Mouse (Mus musculus): ENCODE measurements around the gene Mlxipl.
A peak's percentile ranks its signal among the peaks of the same experiment; 100 is the strongest.

- no peak for TF ChIP-seq POLR2A (IDR thresholded peaks at IDR 0.05; ENCODE audit: control insufficient read depth in 1 of 2, insufficient read depth in 1 of 2, low read depth in 1 of 2, low read length in 2 of 2, poor library complexity in 1 of 2)
- TF ChIP-seq SMC3 (IDR thresholded peaks at IDR 0.05; ENCODE audit: low read depth, low read length), result no peak
- TF ChIP-seq USF1 (IDR thresholded peaks at IDR 0.05; ENCODE audit: low read depth, low read length), result no peak
- peak; percentile 68 to 78 for TF ChIP-seq EP300 (IDR thresholded peaks at IDR 0.05; ENCODE audit: low read depth in 1 of 2, low read length in 2 of 2)
- TF ChIP-seq MXI1 (IDR thresholded peaks at IDR 0.05; ENCODE audit: low read depth, low read length), result peak; percentile 62; the same call in 1 of the 2 replicates
- no peak for TF ChIP-seq MAFK (IDR thresholded peaks at IDR 0.05; ENCODE audit: borderline replicate concordance, low read depth, low read length)
- TF ChIP-seq GATA1 (IDR thresholded peaks at IDR 0.05; ENCODE audit: low read depth, low read length), result peak; percentile 70
- TF ChIP-seq CTCF (IDR thresholded peaks at IDR 0.05 in 2 of 3, conservative IDR thresholded peaks at IDR 0.05 in 1 of 3; ENCODE audit: control insufficient read depth in 1 of 3, insufficient read depth in 1 of 3, low read depth in 2 of 3, low read length in 3 of 3, poor library complexity in 1 of 3, severe bottlenecking in 1 of 3), result no peak
- TF ChIP-seq JUND (IDR thresholded peaks at IDR 0.05; ENCODE audit: low read depth, low read length), result no peak
- no peak for TF ChIP-seq NELFE (IDR thresholded peaks at IDR 0.05; ENCODE audit: low read depth, low read length)
- no peak for TF ChIP-seq ELF1 (IDR thresholded peaks at IDR 0.05; ENCODE audit: low read depth, low read length)
Observed at GRCm38 (mm10) chr5:135144469-135144868, 54.8 kb downstream of the Mlxipl start.
